Mouse (Mus musculus) hindbrain, embryonic 10.5 days (tissue): ENCODE measurements around the gene Lrrn4. TPM values are rescaled to one million over a fixed set of nuclear protein-coding genes. Genes with fewer than 3 reads are reported as not detected.

ENCODE experiments used
- DNase-seq: peaks from one replicate; pipeline ENCODE4 v3.0.0-alpha.2; 2017; ENCODE audit warnings: low spot score
- H3K27ac ChIP-seq: fragments of 300-500 bp; sonication (generic); 2 replicates; pipeline ENCODE4 v1.5.1; 2016; ENCODE audit warnings: mild to moderate bottlenecking, moderate library complexity
- H3K27me3 ChIP-seq: fragments of 300-500 bp; sonication (generic); 2 replicates; pipeline ENCODE4 v1.6.1; 2016; ENCODE audit warnings: mild to moderate bottlenecking; ENCODE audit not compliant: poor library complexity, insufficient read depth, severe bottlenecking
- H3K36me3 ChIP-seq: fragments of 300-500 bp; sonication (generic); 2 replicates; pipeline ENCODE4 v1.6.1; 2016; ENCODE audit warnings: mild to moderate bottlenecking, moderate library complexity
- H3K4me1 ChIP-seq: fragments of 300-500 bp; sonication (generic); replicated peaks from 2 replicates; pipeline ENCODE4 v1.6.1; 2016; ENCODE audit warnings: mild to moderate bottlenecking
- H3K4me3 ChIP-seq: fragments of 300-500 bp; sonication (generic); 2 replicates; pipeline ENCODE4 v1.5.1; 2016; ENCODE audit warnings: mild to moderate bottlenecking, moderate library complexity
- H3K9me3 ChIP-seq: fragments of 300-500 bp; sonication (generic); 2 replicates; pipeline ENCODE4 v1.6.1; 2016; ENCODE audit warnings: mild to moderate bottlenecking, moderate library complexity
- WGBS: fragments of 180-500 bp; shearing (Covaris S2); methylation state at CpG from one replicate; pipeline ENCODE4 v1.1.7; 2016; 5-methylcytosine and 5-hydroxymethylcytosine counted together
- polyA plus RNA-seq: library from polyadenylated mRNA; unstranded; fragments of >200 nt; fragmentation: Nextera tagmentation; extraction: Ambion mirVana; gene quantifications from 2 replicates; pipeline ENCODE4 v1.2.1, GENCODE M21; 2016

The Lrrn4 gene
- polyA plus RNA-seq, 1 experiment from 2014 or later: 0.31 TPM

GRCm38 (mm10) chr2:132900596-132900995 lies 19.9 kb upstream of the Lrrn4 start:
- H3K27me3 ChIP-seq: no peaks in the 10 kb centered on the region
- no peak overlapping the region for H3K4me3 ChIP-seq
- no peaks in the 10 kb centered on the region for H3K4me1 ChIP-seq
- H3K27ac ChIP-seq: no peak overlapping the region
- no peak for DNase-seq
- 85% methylated on average over 1 of the region's 1 CpGs for WGBS
- H3K36me3 ChIP-seq: no peaks in the 10 kb centered on the region
- no peaks in the 10 kb centered on the region for H3K9me3 ChIP-seq

GRCm38 (mm10) chr2:132898211-132898610 lies 17.5 kb upstream of the Lrrn4 start:
- no peaks in the 10 kb centered on the region for H3K27me3 ChIP-seq
- 53% methylated on average over 1 of the region's 1 CpGs for WGBS
- H3K36me3 ChIP-seq: no peaks in the 10 kb centered on the region
- no peaks in the 10 kb centered on the region for H3K4me1 ChIP-seq
- no peaks in the 10 kb centered on the region for H3K9me3 ChIP-seq
- no peak overlapping the region for H3K4me3 ChIP-seq
- DNase-seq: no peak
- H3K27ac ChIP-seq: no peak overlapping the region

DNA sequence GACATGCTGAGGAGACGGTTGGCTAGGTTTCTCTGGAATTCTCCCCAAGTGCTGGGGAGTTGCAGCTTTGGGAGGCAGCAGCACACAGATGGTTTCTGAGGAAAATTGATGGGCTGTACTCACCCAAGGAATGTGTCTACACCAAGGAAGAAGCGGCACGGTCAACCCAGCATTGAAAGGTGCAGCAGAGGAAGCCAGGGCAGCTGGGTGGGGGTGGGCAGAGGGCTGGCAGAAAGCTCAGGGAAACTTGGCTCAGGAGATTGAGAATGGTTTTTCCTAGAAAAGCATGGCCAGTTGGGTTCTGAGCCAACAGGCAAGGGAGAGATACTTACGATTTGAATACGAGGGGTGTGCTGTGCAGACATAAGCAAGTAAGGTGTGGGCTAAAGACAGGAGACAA lies 13.1 kb upstream of the Lrrn4 start:
- Histone ChIP-seq H3K4me1 (no peaks in the 10 kb centered on the region), H3K36me3 (no peaks in the 10 kb centered on the region), H3K4me3 (no peak overlapping the region), H3K9me3 (no peaks in the 10 kb centered on the region), H3K27me3 (no peaks in the 10 kb centered on the region), H3K27ac (no peak overlapping the region)
- DNase-seq: no peak
- WGBS: 90% methylated on average over 5 of the region's 5 CpGs

DNA sequence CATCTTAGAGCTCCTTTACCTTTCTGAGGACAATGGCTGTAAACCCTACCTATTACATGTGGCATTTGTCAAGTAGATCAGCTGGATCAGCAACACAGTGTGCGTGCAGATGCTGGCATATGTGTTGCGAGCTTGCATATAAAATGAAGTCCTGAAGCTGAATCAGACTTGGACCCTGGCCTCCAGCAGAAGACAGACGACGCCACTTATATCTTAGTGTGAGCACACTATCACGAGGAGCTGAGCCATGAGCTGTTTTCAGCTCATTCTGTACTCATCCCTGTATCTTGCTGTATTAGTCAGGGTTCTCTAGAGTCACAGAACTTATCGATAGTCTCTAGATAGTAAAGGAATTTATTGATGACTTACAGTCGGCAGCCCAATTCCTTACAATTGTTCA lies 4.6 kb upstream of the Lrrn4 start:
- Histone ChIP-seq H3K9me3 (no peaks in the 10 kb centered on the region), H3K27me3 (peaks cover 16% of the 10 kb centered on the region), H3K36me3 (no peaks in the 10 kb centered on the region), H3K4me1 (peaks cover 12% of the 10 kb centered on the region), H3K4me3 (no peak overlapping the region), H3K27ac (no peak overlapping the region)
- DNase-seq: no peak
- WGBS: 91% methylated on average over 7 of the region's 7 CpGs

GRCm38 (mm10) chr2:132884303-132884967 lies 3.7 kb upstream of the Lrrn4 start:
- no peaks in the 10 kb centered on the region for H3K36me3 ChIP-seq
- H3K27ac ChIP-seq: no peak overlapping the region
- H3K4me1 ChIP-seq: peaks cover 21% of the 10 kb centered on the region
- H3K27me3 ChIP-seq: peaks cover 24% of the 10 kb centered on the region
- WGBS: 80% methylated on average over 8 of the region's 8 CpGs
- H3K4me3 ChIP-seq: no peak overlapping the region
- no peaks in the 10 kb centered on the region for H3K9me3 ChIP-seq
- DNase-seq: no peak

GRCm38 (mm10) chr2:132879261-132880044 lies 1.2 kb downstream of the Lrrn4 start:
- under 1% methylated on average over 58 of the region's 58 CpGs for WGBS
- H3K4me3 ChIP-seq: peak overlapping the region; percentile 68
- H3K27ac ChIP-seq: peak overlapping the region; percentile 59; the same call in 1 of the 2 replicates
- H3K27me3 ChIP-seq: peaks cover 50% of the 10 kb centered on the region
- H3K4me1 ChIP-seq: peaks cover 33% of the 10 kb centered on the region
- DNase-seq: peak; percentile 62
- H3K9me3 ChIP-seq: no peaks in the 10 kb centered on the region
- H3K36me3 ChIP-seq: no peaks in the 10 kb centered on the region

GRCm38 (mm10) chr2:132876991-132877390 lies 3.7 kb downstream of the Lrrn4 start:
- DNase-seq: no peak
- Histone ChIP-seq H3K4me3 (no peak overlapping the region), H3K9me3 (no peaks in the 10 kb centered on the region), H3K4me1 (peaks cover 33% of the 10 kb centered on the region), H3K27ac (no peak overlapping the region), H3K27me3 (peaks cover 50% of the 10 kb centered on the region), H3K36me3 (no peaks in the 10 kb centered on the region)
- WGBS: 64% methylated on average over 1 of the region's 1 CpGs

DNA sequence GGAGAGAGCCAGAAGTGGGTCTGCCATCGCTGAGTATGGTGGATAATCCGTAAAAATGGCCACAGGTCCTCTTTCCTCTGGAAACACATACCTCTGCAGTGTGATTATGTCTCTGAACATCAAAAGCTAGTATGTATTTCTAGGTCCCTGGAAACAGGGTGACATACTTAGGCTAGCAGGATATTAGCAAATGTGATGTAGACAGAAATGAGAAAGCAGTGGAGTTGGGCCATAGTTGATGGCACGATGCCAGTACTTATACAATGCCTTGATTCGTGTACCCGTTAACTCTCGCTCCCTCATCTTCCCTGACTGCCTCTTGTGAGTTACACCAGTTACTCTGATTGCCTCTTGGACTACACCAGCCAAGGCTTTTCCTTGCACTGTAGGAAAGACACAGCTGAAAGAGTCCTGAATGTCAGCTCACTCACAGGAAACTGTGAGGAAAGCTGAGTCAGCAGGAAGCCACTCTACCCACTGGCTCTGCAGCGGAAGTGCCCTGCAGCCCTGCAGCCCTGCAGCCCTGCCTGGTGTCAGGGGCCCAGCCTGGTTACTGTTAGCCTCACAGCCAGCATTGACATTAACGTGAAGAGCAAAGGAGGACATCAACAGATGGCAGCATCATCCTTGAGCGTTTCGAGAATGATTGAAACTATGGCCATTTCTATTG lies 6.9 kb downstream of the Lrrn4 start:
- DNase-seq: no peak
- Histone ChIP-seq H3K9me3 (no peaks in the 10 kb centered on the region), H3K4me1 (peaks cover 5% of the 10 kb centered on the region; the same call in 1 of the 2 replicates), H3K27ac (no peak overlapping the region), H3K36me3 (no peaks in the 10 kb centered on the region), H3K4me3 (no peak overlapping the region), H3K27me3 (peaks cover 19% of the 10 kb centered on the region)
- WGBS: 88% methylated on average over 10 of the region's 10 CpGs

- no peaks in the 10 kb centered on the region for H3K27me3 ChIP-seq
- DNase-seq: no peak
- no peaks in the 10 kb centered on the region for H3K9me3 ChIP-seq
- WGBS: 75% methylated on average over 3 of the region's 3 CpGs
- H3K36me3 ChIP-seq: peaks cover 9% of the 10 kb centered on the region
- no peaks in the 10 kb centered on the region for H3K4me1 ChIP-seq
- H3K4me3 ChIP-seq: no peak overlapping the region
- H3K27ac ChIP-seq: no peak overlapping the region
These were observed 9.0 kb downstream of the Lrrn4 start for GRCm38 (mm10) chr2:132871663-132872062.

DNA sequence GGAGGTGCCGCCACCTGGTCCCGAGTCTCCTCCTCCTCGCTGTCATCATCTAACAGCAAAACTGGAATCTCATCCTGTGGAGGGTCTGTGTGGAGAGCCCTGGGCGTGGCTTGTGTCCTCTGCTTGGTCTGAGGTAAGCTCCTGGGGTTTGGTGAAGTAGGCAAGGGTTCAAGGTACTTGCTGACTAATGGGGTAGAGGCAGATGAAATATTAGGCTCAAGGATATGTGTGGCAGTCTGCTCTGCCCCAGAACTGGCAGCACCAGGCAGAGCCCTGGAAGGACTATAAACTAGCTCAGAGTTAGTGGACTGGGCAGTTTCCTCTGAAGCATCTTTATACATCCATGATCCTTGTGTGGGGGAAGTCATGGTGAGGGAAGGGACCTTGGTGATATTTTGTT lies 10.4 kb downstream of the Lrrn4 start:
- no peak for DNase-seq
- no peaks in the 10 kb centered on the region for H3K27me3 ChIP-seq
- H3K27ac ChIP-seq: no peak overlapping the region
- H3K9me3 ChIP-seq: no peaks in the 10 kb centered on the region
- peaks cover 16% of the 10 kb centered on the region for H3K36me3 ChIP-seq
- 78% methylated on average over 4 of the region's 4 CpGs for WGBS
- H3K4me1 ChIP-seq: no peaks in the 10 kb centered on the region
- H3K4me3 ChIP-seq: no peak overlapping the region

- 92% methylated on average over 5 of the region's 5 CpGs for WGBS
- DNase-seq: no peak
- Histone ChIP-seq H3K4me1 (no peaks in the 10 kb centered on the region), H3K4me3 (no peak overlapping the region), H3K27ac (no peak overlapping the region), H3K27me3 (no peaks in the 10 kb centered on the region), H3K9me3 (no peaks in the 10 kb centered on the region), H3K36me3 (peaks cover 20% of the 10 kb centered on the region)
These were observed 11.0 kb downstream of the Lrrn4 start for GRCm38 (mm10) chr2:132869682-132870081.

DNA sequence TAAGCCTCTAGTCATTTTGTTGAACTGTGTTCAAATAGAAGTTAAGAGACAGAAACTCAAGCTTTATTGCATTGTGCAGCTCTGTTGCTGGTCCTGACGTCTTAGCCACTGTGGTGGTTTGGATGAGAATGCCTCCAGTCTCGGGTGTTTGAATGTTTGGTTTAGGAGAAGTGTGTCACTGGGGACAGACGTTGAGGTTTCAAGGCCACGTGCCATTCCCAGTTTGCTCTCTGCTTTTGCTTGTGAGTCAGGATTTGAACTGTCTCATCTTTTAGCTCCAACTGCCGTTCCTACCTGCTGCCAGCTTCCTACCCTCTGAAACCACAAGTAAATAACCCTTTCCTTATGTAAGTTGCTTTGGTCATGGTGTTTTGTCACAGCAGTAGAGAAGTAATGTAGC lies 13.2 kb downstream of the Lrrn4 start:
- no peak overlapping the region for H3K4me3 ChIP-seq
- H3K36me3 ChIP-seq: peaks cover 29% of the 10 kb centered on the region
- H3K9me3 ChIP-seq: no peaks in the 10 kb centered on the region
- no peak overlapping the region for H3K27ac ChIP-seq
- H3K27me3 ChIP-seq: no peaks in the 10 kb centered on the region
- no peaks in the 10 kb centered on the region for H3K4me1 ChIP-seq
- DNase-seq: no peak
- 82% methylated on average over 5 of the region's 5 CpGs for WGBS

- no peaks in the 10 kb centered on the region for H3K9me3 ChIP-seq
- WGBS: 96% methylated on average over 2 of the region's 2 CpGs
- H3K4me1 ChIP-seq: no peaks in the 10 kb centered on the region
- no peak overlapping the region for H3K4me3 ChIP-seq
- H3K36me3 ChIP-seq: peaks cover 35% of the 10 kb centered on the region
- H3K27ac ChIP-seq: no peak overlapping the region
- no peaks in the 10 kb centered on the region for H3K27me3 ChIP-seq
- no peak for DNase-seq
These were observed 17.4 kb downstream of the Lrrn4 start for GRCm38 (mm10) chr2:132863325-132863724.
